Mouse (Mus musculus) layer of hippocampus, adult 9-10 months (tissue): ENCODE results near the gene Ctrb1.
"Not testable (repeated sequence)": the region's sequence is repeated elsewhere in the genome, so short reads cannot be mapped to it uniquely, and the experiment has no call there.

Experiments used
- DNase-seq: peaks from one replicate; pipeline ENCODE4 v3.0.0; 2022; ENCODE audit warnings: low spot score

Ctrb1 gene

DNA sequence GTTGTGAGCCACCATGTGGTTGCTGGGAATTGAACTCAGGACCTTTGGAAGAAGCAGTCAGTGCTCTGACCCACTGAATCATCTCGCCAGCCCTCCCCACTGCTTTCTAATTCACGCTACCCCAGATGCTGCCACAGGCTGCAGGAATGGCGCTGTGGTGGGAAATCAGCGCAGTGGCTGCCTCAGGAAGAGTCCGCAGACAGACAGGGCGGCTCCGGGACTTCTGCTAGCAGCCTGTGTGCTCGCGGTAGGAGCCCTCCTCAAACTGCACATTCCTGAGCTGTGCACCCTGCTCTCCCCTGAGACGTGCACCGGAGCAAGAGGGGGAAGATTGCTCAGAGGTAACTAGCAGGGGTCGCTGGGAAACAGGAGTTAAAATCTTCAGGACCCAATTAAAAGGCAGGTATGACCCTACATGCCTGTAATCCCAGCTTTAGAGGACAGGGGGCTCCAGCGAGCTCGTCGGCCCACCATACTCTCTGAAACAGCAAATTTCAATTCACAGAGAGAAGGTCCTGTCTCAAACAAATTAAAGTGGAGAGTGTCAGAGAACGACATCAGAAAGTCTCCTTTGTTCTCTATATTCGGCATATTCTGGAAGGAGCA lies 10.3 kb downstream of the Ctrb1 start:
- no peak for DNase-seq

DNA sequence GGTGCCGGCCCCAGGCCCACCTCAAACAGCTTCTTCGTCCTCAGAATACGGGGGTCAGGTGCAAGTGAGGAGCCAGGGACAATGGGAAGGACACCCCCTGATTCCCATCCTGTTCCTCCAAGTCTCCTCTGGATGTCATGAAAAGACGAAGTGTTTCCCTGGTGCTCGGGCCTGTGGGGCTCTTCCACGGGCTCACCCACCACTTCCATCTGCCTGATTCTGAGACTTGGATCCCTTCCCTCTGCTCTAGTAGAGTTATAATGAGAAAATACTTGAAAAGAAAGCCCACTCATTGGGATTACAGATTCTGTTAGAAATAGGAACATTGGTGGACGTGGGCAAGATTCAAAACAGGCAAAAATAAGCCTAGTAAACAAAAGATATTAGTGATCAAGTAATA lies 12.0 kb downstream of the Ctrb1 start:
- peak; percentile 36 for DNase-seq

DNA sequence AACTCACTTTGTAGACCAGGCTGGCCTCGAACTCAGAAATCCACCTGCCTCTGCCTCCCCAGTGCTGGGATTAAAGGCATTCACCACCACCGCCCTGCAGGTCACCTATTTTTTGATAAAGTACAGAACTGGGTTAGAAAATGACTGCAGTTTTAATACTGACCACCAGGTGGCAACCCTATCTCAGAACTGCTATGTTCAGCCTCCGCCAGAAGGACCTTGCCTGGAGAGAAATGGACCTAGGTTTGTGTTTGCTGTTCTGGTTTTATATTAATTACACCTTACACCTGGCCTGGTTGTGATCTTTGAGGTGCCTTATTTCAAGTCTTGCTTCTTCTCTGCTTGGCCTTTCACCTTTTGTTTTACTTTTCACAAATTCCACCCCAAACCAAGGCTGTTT lies 12.7 kb downstream of the Ctrb1 start:
- DNase-seq, result peak; percentile 63

DNA sequence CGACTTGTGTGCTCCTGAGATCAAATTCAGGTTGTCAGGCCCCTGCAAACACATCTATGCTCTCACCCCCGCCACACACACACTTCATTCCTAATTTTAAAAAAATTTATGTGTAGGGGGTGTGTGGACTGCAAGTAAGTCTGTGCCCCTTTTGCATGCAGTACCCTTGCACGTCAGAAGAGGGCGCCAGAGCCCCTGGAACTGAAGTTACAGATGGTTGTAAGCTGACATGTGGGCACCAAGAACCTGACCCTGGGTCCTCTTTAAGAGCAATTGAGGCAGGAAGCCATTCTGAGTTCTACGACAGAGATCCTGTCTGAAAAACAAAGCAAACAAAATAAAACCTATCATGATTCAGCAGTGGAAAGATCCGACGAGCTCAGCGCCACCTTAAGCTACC lies 14.6 kb downstream of the Ctrb1 start:
- no peak for DNase-seq

DNA sequence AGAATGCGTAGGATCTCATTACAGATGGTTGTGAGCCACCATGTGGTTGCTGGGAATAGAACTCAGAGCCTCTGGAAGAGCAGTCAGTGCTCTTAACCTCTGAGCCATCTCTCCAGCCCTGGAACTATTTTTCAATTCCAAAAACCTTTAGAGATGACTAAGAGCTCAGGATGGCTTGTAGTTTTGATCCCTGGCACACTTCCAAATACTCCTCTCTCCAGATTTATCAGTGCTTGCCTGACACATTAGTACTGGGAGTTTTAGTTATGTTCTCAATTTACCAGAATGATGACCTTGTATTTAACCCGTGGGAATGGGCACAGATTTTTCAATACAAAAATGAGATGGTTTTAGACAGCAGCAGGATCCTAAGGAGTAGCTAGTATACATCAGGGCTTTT lies 24.1 kb downstream of the Ctrb1 start:
- no peak for DNase-seq

DNA sequence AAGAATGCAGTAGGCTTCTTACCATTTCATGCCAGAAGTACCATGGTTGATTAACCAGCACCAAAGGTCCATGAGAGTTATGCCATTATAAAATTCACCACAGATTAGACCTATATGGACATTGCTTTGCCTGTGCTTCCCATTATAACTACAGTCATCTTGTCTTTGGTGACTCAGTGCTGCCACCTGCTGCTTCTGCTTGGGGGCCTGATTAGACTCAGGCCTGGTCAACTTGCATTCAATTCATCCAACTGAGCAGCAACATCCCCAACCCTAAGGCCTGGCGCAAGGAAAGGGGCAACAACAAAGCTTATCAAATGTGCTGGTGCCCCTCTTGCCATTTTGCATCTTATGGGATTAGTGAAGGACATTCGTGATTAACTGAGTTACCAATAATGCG lies 28.3 kb downstream of the Ctrb1 start:
- peak; percentile 81 for DNase-seq

DNA sequence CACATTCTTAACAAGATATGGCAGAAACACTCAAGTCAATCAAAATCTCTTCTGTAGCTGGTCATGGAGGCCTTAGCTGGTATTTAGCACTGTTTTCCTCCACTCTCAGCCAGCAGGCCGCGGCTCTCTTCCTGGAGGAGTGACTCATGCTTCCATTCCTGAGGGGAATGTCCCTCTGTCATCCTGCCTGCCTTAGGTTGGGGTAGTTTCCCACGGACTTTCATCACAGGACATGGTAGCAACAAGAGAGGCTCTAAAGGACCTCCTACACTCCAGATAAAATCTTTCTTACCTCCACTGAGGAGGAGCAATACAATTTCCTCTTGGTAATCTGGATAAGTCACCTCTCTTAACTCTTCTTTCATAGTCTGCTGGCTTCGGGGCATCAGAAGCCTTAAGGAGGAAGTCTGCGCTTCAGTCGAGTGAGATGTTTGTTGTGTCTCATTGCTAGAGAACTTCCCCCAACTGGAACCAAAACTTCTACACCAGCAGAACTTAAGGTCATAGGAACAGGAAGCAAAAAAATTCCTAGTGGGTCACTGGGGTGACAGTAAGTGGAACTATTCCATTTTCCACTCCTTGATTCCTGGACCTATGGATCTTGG lies 31.9 kb downstream of the Ctrb1 start:
- DNase-seq, result no peak

DNA sequence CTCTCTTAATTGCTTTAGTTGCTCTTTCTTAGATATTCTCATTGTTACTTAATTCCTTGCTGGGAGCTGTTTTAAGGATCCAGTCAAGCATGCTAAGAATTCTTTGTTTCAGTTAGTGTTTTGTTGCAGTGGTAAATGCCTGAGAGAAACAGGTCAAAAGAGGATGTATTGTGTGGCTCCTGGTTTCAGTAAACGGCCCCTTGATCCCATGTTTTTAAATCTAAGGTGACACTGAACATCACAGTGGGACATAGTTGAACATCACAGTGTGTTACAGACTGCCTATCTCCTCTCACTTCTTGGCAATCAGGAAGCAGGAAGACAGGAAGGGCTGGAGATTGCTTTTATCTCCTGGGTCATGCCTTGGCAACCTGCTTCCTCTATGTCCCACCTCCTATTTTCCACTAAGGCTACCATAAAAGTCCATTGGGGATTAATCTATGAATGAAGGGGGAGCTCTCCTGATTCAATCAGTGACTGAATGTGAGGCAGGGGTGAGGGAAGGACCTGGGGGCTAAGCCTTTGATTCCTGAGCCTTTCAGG lies 33.4 kb downstream of the Ctrb1 start:
- DNase-seq, result no peak

DNA sequence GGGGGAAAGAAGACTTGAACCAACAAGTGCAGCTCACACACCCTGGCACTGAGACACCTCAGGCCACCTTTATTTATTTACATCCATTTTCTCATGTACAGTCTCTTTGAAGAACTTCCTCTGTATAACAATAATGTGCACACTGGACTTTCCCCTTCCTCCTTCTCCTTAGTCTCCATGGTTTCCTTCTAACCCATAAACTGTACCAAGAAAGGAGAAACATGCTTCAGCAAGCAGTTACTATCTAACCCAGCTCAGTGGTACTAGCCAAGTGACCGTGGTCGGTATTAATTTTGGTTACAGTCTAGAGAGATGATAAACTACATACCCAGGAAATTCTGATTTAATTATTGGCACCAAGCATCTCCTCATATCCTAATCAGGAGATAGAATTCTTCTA lies 37.3 kb downstream of the Ctrb1 start:
- no peak for DNase-seq

DNA sequence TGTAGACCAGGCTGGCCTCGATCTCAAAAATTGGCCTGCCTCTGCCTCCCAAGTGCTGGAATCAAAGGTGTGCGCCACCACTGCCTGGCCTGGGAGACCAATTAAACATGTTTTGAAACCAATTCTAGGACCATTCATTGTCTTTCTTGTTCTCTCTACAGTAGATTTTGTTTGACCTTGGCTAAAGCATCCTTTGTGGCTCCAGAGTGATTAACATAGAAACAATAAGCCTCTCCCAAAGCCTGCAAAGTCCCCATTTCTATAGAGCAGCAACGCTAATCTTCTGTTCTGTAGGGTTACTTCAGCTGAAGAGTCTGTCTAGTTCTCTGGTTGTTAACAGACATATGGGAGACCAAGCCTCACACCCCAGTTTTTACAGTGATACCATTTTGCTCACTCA lies 40.2 kb downstream of the Ctrb1 start:
- no peak for DNase-seq

DNA sequence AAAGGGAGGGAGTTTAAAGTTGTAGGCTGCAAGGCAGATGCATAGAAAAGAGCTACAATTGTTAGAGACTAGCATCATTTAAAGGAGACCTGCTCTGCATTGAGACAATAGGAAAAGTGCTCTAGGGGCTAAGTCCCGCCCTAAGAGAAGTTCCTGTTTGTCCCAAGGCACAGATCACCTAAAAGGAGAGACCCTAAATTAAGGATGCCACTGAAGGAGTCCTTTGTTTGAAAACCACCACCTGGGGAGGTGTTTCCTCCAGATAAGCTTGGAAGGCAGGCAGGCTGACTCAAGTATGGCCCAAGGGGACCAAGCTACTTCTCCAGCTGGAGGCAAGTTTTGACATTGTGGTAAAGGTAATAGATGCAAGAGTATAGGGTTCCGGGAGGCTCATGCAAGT lies 42.0 kb downstream of the Ctrb1 start:
- DNase-seq, result no peak

DNA sequence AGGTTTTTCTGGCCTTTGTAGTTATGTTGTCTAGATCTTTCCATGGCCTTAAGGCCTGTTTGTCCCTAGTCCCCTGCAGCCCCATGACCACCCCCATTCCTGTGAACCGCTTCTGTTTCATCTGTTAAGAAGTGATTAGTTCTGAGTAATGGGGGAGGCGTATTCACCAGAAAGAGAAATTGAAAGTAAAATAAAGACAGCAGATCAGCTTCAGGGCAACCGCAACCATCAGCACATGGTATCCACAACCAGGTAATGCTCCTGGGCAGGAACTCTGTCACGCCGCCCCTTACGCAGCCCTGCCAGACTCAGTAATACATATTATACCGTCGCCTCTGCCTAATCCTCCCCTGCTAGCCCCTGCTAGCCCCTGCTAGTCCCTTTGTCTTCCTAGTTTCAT lies 45.1 kb downstream of the Ctrb1 start:
- DNase-seq, result no peak

DNA sequence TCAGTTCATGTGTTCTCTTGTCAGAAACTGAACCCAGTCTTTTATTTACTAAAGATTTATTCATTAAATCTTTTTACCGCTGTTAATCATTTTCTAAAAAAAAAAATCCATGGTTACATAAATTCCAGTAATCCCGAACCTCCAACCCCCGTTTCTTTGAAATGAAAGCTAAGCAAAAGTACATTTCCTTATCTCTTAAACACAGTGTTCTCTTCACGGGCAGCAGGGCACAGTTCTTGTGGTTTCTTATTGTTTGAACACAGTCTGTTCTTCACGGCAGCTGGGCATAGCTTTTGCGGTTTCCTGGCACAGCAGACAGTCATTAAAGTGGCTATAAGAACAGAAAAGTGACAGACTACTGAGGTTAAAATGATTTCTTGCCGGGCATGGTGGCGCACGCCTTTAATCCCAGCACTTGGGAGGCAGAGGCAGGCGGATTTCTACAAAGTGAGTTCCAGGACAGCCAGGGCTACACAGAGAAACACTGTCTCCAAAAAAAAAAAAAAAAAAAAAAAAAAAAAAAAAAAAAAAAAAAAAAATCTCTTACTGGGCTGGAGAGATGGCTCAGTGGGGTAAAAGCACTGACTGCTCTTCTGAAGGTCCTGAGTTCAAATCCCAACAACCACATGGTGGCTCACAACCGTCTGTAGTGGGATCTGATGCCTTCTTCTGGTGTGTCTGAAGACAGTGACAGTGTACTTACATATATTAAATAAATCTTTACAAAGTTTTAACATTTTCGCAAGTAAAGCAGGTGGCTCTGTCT lies 46.3 kb downstream of the Ctrb1 start:
- DNase-seq, result not testable (repeated sequence)

DNA sequence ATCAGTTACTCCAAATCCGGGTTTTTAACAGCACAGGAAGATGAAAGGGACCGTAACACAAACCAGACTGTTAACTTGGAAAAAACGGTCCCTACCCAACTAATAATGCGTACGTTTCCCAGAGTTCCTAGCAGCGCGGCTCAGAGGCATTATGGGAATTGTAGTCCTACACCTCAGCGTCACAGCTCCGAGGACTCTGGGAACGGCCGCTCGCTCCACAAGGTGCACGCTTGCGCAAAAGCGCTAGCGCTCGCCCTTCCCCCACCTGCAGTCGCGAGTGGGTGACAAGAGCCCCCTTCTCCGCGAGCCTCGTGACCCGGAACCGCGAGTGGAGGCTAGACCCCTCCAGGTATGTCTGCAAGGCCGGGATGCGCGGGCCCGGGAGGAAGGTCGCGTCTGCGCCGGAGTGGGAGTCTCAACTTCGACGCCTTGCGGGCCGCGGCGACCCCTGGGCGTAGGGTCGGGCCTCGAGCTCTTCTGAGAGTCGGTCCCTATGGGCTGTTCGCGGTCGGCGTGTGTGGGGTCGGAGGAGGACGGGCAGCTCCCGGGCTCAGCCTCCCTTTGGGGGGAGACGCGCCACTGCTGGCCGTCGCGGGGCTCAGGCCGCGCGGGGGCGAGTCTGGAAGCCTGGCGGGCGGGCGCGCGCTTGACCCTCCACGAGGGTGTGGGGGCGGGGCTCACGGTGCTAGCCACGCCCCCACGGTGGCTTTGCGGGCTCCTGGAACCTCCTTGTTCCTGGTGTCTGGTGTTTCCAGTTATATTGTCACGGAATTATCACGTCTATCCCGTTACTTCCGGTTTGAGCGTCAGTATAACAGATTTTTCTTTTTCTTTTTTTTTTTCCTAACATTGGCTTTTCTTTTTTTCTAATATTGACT lies 47.3 kb downstream of the Ctrb1 start, which contains the start of gene Zfp1:
Gene Zfp1 (plus strand): TSS at position 138 of the 878 bp plus-strand sequence.
- peak; percentile 84 for DNase-seq

DNA sequence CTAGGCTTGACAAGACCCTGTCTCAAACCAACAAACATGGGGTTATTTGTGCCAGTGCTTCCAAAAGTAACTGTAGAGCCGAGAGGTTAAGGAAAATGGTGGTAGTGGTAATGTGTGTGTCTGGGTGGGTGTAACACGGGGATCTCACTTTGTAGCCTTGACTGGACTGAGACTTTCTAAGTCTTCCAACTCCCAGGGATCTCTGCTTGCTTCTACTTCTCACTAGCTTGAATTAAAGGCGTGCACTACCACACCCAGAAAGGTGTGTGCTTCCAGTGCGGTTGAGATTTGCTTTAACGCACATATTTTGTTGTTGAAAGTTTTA lies 47.9 kb downstream of the Ctrb1 start:
- DNase-seq, result no peak

DNA sequence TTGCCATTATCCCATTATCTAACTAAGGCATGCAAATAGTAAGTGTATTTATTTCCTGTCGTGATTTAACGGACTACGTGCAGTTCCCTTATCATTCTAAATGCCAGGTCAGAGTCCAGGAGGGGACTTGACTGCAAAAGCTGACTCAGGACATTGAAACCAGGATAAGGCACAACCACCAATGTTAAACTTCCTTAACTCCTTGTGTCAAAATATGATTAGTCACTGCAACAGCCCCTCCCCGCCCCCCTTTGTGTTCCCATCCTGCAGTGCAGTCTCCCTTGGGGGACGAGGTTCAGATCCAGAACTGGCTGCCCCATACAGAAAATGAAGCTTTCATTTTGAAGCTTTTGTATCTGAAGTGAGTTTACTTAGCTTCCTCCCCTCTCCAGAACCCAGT lies 48.3 kb downstream of the Ctrb1 start:
- DNase-seq, result no peak

DNA sequence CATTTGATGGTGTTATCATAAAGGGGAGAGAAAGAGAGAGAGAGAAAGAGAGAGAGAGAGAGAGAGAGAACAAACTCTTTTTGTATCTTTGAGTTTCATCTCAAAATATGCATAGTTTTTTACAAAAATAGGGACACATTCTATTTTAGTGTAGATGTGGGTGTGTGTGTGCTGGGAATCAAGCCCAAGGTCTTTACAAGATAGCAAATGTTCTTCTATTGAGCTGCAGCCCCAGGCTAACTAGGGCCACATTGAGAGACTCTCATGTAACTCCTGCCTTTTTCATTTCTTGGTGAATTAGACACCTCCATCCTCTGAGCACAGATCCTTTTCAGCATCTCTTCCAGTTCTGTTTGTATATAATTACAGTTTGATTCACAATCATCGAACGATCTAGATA lies 49.7 kb downstream of the Ctrb1 start:
- DNase-seq, result no peak

DNA sequence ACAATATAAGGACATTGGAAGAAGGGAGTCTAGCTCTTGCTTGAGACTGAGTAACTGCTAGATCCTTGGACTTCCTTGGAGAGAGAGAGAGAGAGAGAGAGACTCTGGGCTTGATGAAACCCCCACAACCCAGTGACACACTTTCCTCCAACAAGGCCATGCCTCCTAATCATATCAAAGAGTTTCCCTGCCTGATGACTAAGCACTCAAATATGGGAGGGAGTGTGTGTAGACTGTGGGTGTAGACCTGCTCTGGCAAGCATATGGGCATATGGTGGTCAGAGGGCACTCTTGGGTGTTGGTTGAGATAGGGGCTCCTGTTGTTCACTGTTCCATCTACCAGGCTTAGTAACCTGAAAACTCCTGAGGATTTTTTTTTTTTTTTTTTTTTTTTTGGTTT lies 52.7 kb downstream of the Ctrb1 start:
- DNase-seq, result no peak
